Mouse (Mus musculus): ENCODE data around the gene Fbxl14.
A peak's percentile ranks its signal among the peaks of the same experiment; 100 is the strongest.
"Not testable (repeated sequence)": the region's sequence is repeated elsewhere in the genome, so short reads cannot be mapped to it uniquely, and the experiment has no call there.

Fbxl14 gene

GRCm38 (mm10) chr6:119472135-119472534, 7.3 kb upstream of the Fbxl14 start:
- peak; percentile 68 for DNase-seq

- no peak for DNase-seq
These were observed 6.8 kb upstream of the Fbxl14 start for GRCm38 (mm10) chr6:119472705-119473104.

- DNase-seq: no peak
These were observed 6.0 kb upstream of the Fbxl14 start for GRCm38 (mm10) chr6:119473446-119473845.

GRCm38 (mm10) chr6:119473992-119474391, 5.5 kb upstream of the Fbxl14 start:
- DNase-seq: no peak

- DNase-seq: no peak
These were observed 3.5 kb upstream of the Fbxl14 start for GRCm38 (mm10) chr6:119475988-119476387.

GRCm38 (mm10) chr6:119477686-119478310, 1.7 kb upstream of the Fbxl14 start:
- DNase-seq: no peak

GRCm38 (mm10) chr6:119478560-119479342, 717 bp upstream of the Fbxl14 start:
- DNase-seq: peak; percentile 87

GRCm38 (mm10) chr6:119479876-119480705, 623 bp downstream of the Fbxl14 start:
- peak; percentile 55 for DNase-seq

GRCm38 (mm10) chr6:119480706-119481331, 1.4 kb downstream of the Fbxl14 start:
- DNase-seq: peak; percentile 51

GRCm38 (mm10) chr6:119481741-119482390, 2.4 kb downstream of the Fbxl14 start:
- not testable (repeated sequence) for DNase-seq

- DNase-seq: peak; percentile 54
These were observed 3.6 kb downstream of the Fbxl14 start for GRCm38 (mm10) chr6:119482958-119483600.

- DNase-seq: no peak
These were observed 6.0 kb downstream of the Fbxl14 start for GRCm38 (mm10) chr6:119485486-119485885.

GRCm38 (mm10) chr6:119486381-119487084, 7.1 kb downstream of the Fbxl14 start:
- DNase-seq: no peak

- DNase-seq: no peak
These were observed 7.6 kb downstream of the Fbxl14 start for GRCm38 (mm10) chr6:119487085-119487458.

GRCm38 (mm10) chr6:119487619-119488018, 8.2 kb downstream of the Fbxl14 start:
- DNase-seq: no peak

- DNase-seq: peak; percentile 57
These were observed 10.3 kb downstream of the Fbxl14 start for GRCm38 (mm10) chr6:119489765-119490164.

- DNase-seq: no peak
These were observed 11.1 kb downstream of the Fbxl14 start for GRCm38 (mm10) chr6:119490549-119490948.

- no peak for DNase-seq
These were observed 11.5 kb downstream of the Fbxl14 start for GRCm38 (mm10) chr6:119491006-119491405.

- no peak for DNase-seq
These were observed 12.6 kb downstream of the Fbxl14 start for GRCm38 (mm10) chr6:119491997-119492629.

- no peak for DNase-seq
These were observed 13.2 kb downstream of the Fbxl14 start for GRCm38 (mm10) chr6:119492630-119493014.

- DNase-seq: no peak
These were observed 19.8 kb downstream of the Fbxl14 start for GRCm38 (mm10) chr6:119499271-119499670.
